Mouse (Mus musculus): ENCODE results near the gene Rbpj.

GRCm38 (mm10) chr5:53662413-53662812 is 196.5 kb downstream of the Rbpj start:
- no peak for TF ChIP-seq CTCF (IDR thresholded peaks at IDR 0.05; ENCODE audit: low read depth, low read length)
- no peak for TF ChIP-seq POLR2A (IDR thresholded peaks at IDR 0.05; ENCODE audit: extremely low read depth, insufficient read depth, low read length)

Measured in liver, adult 2 months (tissue).